Mouse (Mus musculus): ENCODE data around the gene Tmem200b.

Tmem200b gene

GRCm38 (mm10) chr4:131950657-131951056 is 29.1 kb downstream of the Tmem200b start:
- in situ Hi-C loops (cut with MboI): no loop called here

GRCm38 (mm10) chr4:131957161-131957560 is 35.6 kb downstream of the Tmem200b start:
- in situ Hi-C loops (cut with MboI): no loop called here

GRCm38 (mm10) chr4:131968873-131969272 is 47.3 kb downstream of the Tmem200b start:
- in situ Hi-C loops (cut with MboI): no loop called here

GRCm38 (mm10) chr4:131970244-131970853 is 48.8 kb downstream of the Tmem200b start:
- in situ Hi-C loops (cut with MboI): no loop called here

Data from mature B cell (primary cell).